Mouse (Mus musculus) ES-CJ7 (cell line): ENCODE results near the gene Zswim7.

Source experiments
- DNase-seq: peaks from one replicate; pipeline ENCODE4 v3.0.0; 2011; ENCODE audit warnings: low read depth, low spot score

Gene Zswim7

GRCm38 (mm10) chr11:62253380-62253779 is 27.8 kb downstream of the Zswim7 start:
- DNase-seq: no peak

DNA sequence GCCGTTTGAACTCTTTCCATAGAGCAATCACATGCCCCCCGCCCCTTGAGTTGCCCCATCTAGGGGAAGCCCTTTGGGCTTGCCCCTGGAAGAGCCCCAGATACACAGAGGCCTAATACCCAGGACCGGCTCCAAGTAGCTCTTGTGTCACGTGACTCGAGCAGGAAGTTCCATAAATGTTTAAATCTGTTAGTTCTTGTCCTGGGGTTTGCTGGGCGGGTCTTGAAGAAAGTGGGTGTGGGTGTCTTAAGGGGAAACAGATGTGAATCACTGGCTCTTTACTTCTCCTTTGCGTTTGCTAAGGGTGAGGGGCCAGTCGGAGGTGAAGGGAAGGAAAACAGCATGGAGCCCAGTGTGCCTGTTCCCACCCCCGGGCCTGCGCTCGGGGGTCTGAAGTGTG is 30.1 kb downstream of the Zswim7 start:
- peak; percentile 30 for DNase-seq

GRCm38 (mm10) chr11:62249266-62250037 is 31.7 kb downstream of the Zswim7 start:
- peak; percentile 62 for DNase-seq

DNA sequence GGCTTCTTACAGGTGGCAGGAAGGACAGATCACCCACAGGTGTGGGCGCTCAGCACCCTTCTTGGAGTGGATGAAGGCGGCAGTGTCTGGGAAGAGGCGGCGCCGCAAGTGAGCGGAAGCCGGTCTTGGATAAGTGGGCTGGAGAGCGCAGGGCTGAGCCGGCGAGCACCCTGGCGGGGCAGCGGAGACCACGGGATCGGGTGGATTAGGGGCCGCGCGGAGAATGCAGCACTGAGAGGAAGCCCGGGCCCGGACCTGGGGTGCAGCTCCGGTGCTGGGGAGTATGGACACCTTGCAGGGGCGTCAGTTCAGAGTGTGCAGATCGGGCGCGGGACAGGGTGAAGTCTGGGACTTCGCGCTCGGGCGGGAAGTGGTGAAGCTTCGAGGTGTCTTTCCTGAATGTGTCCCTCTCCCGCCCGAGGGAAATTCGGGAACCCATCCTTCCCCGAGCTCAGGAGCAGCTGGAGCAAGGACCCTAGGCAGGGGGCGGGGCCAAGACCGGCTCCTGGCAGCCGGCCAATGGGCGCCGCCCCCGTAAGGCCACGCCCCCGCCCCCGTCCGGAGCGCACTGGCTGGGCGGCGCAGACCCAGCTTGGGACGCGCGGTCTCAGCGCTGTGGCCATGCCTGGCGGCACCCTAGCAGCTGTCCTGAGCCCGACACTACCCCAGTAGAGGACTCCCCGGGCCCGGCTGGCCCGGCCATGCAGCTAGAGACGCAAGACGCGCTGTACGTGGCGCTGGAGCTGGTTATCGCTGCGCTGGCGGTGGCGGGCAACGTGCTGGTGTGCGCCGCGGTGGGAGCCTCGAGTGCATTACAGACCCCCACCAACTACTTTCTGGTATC is 32.6 kb downstream of the Zswim7 start, which contains the start of gene Adora2b:
Gene Adora2b, plus strand, starts transcription at position 584 of the 844 bp plus-strand sequence.
- peak; percentile 90 for DNase-seq

DNA sequence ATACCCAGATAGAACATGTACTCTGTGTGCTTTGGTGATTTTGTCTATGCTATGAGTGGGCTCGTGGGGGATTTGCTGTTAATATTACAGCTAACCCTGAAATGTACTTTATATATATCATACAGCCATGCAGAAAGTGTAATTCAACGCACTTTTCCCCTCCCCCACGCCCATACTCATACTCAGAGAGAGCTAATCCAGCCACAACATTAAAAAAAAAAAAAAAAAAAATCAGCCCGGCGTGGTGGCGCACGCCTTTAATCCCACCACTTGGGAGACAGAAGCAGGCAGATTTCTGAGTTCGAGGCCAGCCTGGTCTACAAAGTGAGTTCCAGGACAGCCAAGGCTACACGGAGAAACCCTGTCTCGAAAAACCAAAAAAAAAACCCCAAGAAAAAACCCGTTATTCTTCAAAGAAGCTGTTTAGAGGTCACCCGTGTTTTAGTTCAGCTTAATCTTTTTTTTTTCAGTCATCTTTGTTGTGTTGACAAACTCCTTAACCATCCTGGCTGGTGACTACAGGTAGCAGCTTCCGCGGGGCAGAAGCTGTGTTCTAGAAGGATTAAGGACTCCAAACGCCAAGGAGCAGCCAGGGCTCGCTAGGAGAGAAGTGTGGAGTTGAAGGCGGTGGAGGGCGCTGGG is 33.3 kb downstream of the Zswim7 start:
- no peak for DNase-seq

DNA sequence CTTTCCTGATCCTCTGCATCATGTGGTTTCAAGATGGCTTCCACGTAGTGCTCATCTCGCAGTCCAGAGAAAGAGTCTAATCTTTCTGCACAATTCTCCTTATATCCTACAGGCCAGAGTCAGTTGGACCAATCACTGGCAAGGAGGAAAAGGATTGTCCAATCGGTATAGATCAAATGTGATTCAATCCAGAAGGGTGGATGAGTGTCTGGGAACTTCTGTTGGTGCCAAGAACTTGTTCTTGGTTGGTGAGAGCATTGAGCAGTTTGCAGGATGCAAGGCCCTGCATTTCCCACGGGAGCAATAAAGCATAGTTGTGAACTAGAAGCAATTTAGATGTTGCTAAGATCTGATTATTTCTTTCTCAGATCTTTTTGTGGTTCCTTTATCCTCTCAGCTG is 36.7 kb downstream of the Zswim7 start:
- no peak for DNase-seq

DNA sequence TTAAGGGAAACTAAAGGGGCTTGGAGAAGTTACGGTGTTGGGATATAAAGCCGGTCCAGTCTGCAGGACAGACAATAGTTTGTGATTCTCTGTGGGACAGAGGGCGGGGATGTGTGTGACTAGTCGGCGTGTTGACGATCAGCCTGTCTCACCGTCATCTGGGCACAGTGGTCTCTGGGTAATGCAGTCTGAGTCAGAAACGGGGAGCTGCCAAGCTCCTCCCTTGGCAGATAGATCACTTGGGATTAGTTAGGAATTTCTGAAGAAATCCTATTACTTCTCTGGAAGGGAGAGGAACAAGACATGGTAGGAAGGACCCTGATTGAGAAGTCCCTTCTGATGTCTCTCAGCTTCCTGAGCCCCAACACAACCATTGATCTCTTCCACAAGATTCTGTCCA is 37.3 kb downstream of the Zswim7 start:
- no peak for DNase-seq

- no peak for DNase-seq
Observed at GRCm38 (mm10) chr11:62240631-62241261, 40.4 kb downstream of the Zswim7 start.

- no peak for DNase-seq
Observed at GRCm38 (mm10) chr11:62224797-62225196, 56.4 kb downstream of the Zswim7 start.

GRCm38 (mm10) chr11:62223962-62224361 is 57.2 kb downstream of the Zswim7 start:
- no peak for DNase-seq

DNA sequence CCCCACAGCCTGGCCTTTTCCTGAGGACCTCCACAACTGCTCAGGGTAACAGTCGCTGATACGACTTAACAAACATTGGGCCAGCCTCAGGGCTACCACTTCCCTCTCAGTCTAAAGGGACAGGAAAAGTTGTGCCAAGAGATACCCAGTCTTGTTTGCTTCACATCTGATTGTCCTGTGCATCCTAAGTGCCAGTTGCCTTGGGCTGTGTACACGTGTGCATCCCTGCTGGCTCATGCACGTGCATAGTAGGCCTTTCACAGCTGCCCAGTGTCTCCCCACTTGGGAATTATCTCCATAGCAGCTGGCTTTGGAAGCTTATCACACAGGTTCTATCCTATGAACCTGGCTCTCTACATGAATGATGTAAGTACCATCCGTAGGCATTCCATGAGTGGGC is 57.8 kb downstream of the Zswim7 start:
- no peak for DNase-seq

DNA sequence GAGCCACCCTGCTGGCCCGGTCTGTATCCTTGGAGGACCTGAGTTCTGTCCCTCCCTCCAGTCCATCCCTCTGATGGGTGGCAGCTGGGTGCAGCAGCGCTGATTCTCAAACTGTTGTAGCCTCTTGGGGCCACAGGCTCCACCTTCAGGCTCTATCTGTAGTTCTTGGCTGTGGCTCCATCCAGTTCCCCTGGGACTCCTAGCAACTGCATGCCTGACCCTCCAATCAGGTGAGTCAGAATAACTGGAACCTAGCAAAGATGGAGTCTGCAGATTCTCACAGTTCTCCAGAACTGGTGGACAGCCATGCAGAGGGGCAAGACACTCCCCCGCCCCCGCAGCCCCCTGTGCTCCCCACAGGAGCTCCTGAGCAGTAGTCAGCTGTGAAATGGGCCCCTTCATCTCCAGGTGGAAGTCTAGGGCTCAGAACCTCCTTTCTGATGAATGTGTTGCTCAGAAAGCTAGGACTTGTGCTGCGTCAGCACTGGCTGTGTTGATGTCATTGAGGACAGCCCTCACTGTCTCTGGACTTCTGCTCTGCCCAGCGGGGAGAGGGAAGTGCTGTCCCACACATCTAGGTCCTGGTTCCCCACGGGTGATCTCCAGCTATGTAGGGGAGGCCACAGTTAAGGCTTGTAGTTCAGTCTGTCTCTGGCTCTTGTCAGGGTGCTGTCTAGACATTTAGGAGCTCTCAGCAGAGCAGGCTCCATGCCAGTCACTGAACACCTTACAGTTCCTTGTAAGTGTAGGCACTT is 60.2 kb downstream of the Zswim7 start:
- no peak for DNase-seq

DNA sequence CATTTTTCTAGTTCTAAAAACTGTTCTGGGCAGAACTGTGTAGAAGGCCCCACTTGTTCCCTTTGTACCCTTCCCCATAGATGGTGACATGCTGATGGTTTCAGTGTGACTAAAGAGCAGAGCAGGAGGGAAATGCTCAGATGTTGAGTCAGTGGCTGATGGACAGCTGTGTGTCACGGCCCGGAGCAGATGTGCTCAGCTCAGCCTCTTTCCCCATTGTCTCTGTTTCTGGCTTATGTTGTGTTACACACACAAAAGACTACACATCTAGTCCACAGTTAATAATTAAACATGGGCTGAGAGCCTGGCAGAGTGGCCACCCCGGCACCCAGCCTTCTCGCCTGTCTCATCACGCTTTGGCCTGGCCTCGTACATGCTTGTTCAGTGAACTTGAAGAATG is 63.4 kb downstream of the Zswim7 start:
- DNase-seq: no peak
